Mouse (Mus musculus) adrenal gland, adult (tissue): ENCODE measurements around the gene Pkd1.

ENCODE experiments used
- DNase-seq, 2 experiments: peaks; one replicate each; pipeline ENCODE4 v3.0.0; 2022 to 2023; ENCODE audit warnings: low spot score in 1 of 2; ENCODE audit not compliant: inconsistent age in 2 of 2

Gene Pkd1

GRCm38 (mm10) chr17:24597989-24598388 lies 48.4 kb downstream of the Pkd1 start:
- no peak for DNase-seq

- DNase-seq, result no peak
Measured at GRCm38 (mm10) chr17:24600502-24600901, 50.9 kb downstream of the Pkd1 start.

GRCm38 (mm10) chr17:24603961-24604360 lies 54.3 kb downstream of the Pkd1 start:
- no peak for DNase-seq

- no peak for DNase-seq
Measured at GRCm38 (mm10) chr17:24604557-24604956, 54.9 kb downstream of the Pkd1 start.

GRCm38 (mm10) chr17:24608370-24608769 lies 58.7 kb downstream of the Pkd1 start:
- DNase-seq, result no peak

GRCm38 (mm10) chr17:24608874-24609273 lies 59.2 kb downstream of the Pkd1 start:
- no peak for DNase-seq

GRCm38 (mm10) chr17:24610711-24611110 lies 61.1 kb downstream of the Pkd1 start:
- DNase-seq, result no peak

GRCm38 (mm10) chr17:24617561-24618194 lies 68.0 kb downstream of the Pkd1 start:
- peak in 1 of 2 experiments; percentile 43 for DNase-seq

GRCm38 (mm10) chr17:24625472-24625871 lies 75.8 kb downstream of the Pkd1 start:
- no peak for DNase-seq

- peak; percentile 74 to 93 for DNase-seq
Measured at GRCm38 (mm10) chr17:24628646-24629045, 79.0 kb downstream of the Pkd1 start.

GRCm38 (mm10) chr17:24630072-24630471 lies 80.4 kb downstream of the Pkd1 start:
- no peak for DNase-seq

GRCm38 (mm10) chr17:24632167-24632812 lies 82.7 kb downstream of the Pkd1 start, which contains the start of the genes Tsc2 and Nthl1:
Gene Tsc2, minus strand, starts transcription at chr17:24632630.
Gene Nthl1, plus strand, starts transcription at chr17:24632680.
- DNase-seq, result peak; percentile 87 to 95

- DNase-seq, result peak; percentile 66 to 80
Measured at GRCm38 (mm10) chr17:24632813-24633449, 83.3 kb downstream of the Pkd1 start.

GRCm38 (mm10) chr17:24633831-24634230 lies 84.2 kb downstream of the Pkd1 start:
- no peak for DNase-seq

- peak; percentile 43 to 67 for DNase-seq
Measured at GRCm38 (mm10) chr17:24635024-24635423, 85.4 kb downstream of the Pkd1 start.

GRCm38 (mm10) chr17:24635694-24636093 lies 86.1 kb downstream of the Pkd1 start:
- no peak for DNase-seq

- DNase-seq, result peak in 1 of 2 experiments; percentile 32
Measured at GRCm38 (mm10) chr17:24636781-24637481, 87.3 kb downstream of the Pkd1 start.

- peak in 1 of 2 experiments; percentile 39 for DNase-seq
Measured at GRCm38 (mm10) chr17:24638214-24638613, 88.6 kb downstream of the Pkd1 start.

GRCm38 (mm10) chr17:24638840-24639239 lies 89.2 kb downstream of the Pkd1 start:
- peak in 1 of 2 experiments; percentile 30 for DNase-seq

GRCm38 (mm10) chr17:24639571-24639988 lies 89.9 kb downstream of the Pkd1 start:
- no peak for DNase-seq

- no peak for DNase-seq
Measured at GRCm38 (mm10) chr17:24640119-24640518, 90.5 kb downstream of the Pkd1 start.
